Mouse (Mus musculus): Measurements from ENCODE around the gene Tyw3.

- no peak for TF ChIP-seq CTCF (IDR thresholded peaks at IDR 0.05; ENCODE audit: low read depth, low read length)
- TF ChIP-seq POLR2A (IDR thresholded peaks at IDR 0.05; ENCODE audit: insufficient read depth, low read length): no peak
- no peak for TF ChIP-seq EP300 (IDR thresholded peaks at IDR 0.05; ENCODE audit: insufficient read depth, low read depth, low read length)
Measured at GRCm38 (mm10) chr3:154540086-154540911, 56.6 kb downstream of the Tyw3 start.
